Mouse (Mus musculus) heart, embryonic 11.5 days (tissue): Measurements from ENCODE around the gene Pak3. TPM values are rescaled to one million over a fixed set of nuclear protein-coding genes. Genes with fewer than 3 reads are reported as not detected.
"Not testable (repeated sequence)": the region's sequence is repeated elsewhere in the genome, so short reads cannot be mapped to it uniquely, and the experiment has no call there.

Experiments
- ATAC-seq: fragments of 200-750 bp; cut with Nextera tagmentation; replicated peaks from 2 replicates; pipeline ENCODE4 v1.8.0; 2017; ENCODE audit warnings: moderate library complexity; ENCODE audit not compliant: insufficient number of reproducible peaks, low FRiP score, low TSS enrichment
- H3K27ac ChIP-seq: fragments of 300-500 bp; sonication (generic); 2 replicates; pipeline ENCODE4 v1.5.1; 2014; ENCODE audit warnings: mild to moderate bottlenecking, low read depth, low read length
- H3K27me3 ChIP-seq: fragments of 300-500 bp; sonication (generic); 2 replicates; pipeline ENCODE4 v1.6.1; 2014; ENCODE audit warnings: mild to moderate bottlenecking, low read length, mixed read lengths; ENCODE audit not compliant: control insufficient read depth, insufficient read depth
- H3K36me3 ChIP-seq: fragments of 300-500 bp; sonication (generic); 2 replicates; pipeline ENCODE4 v1.6.1; 2014; ENCODE audit warnings: mild to moderate bottlenecking, low read length, moderate library complexity, mixed read lengths; ENCODE audit not compliant: control insufficient read depth, insufficient read depth
- H3K4me1 ChIP-seq: fragments of 300-500 bp; sonication (generic); 2 replicates; pipeline ENCODE4 v1.6.1; 2014; ENCODE audit warnings: low read length; ENCODE audit not compliant: control insufficient read depth, insufficient read depth
- H3K4me2 ChIP-seq: fragments of 300-500 bp; sonication (generic); 2 replicates; pipeline ENCODE4 v1.6.1; 2014; ENCODE audit warnings: mild to moderate bottlenecking, moderate library complexity
- H3K4me3 ChIP-seq: fragments of 300-500 bp; sonication (generic); 2 replicates; pipeline ENCODE4 v1.5.1; 2014; ENCODE audit warnings: low read depth, low read length
- H3K9ac ChIP-seq: fragments of 300-500 bp; sonication (generic); 2 replicates; pipeline ENCODE4 v1.6.1; 2014; ENCODE audit warnings: mild to moderate bottlenecking, low read depth, low read length, moderate library complexity
- H3K9me3 ChIP-seq: fragments of 300-500 bp; sonication (generic); replicated peaks from 2 replicates; pipeline ENCODE4 v1.6.1; 2016; ENCODE audit warnings: low read length; ENCODE audit not compliant: control insufficient read depth
- WGBS: fragments of 180-500 bp; shearing (Covaris S2); extraction: QIAGEN DNeasy Blood & Tissue Kit; methylation state at CpG from one replicate; pipeline ENCODE4 v1.1.7; 2014; ENCODE audit not compliant: insufficient replicate concordance; 5-methylcytosine and 5-hydroxymethylcytosine counted together
- polyA plus RNA-seq: library from polyadenylated mRNA; unstranded; fragments of >200 nt; fragmentation: Nextera tagmentation; extraction: Ambion mirVana; gene quantifications from 2 replicates; pipeline ENCODE4 v1.2.1, GENCODE M21; 2014

The Pak3 gene
- polyA plus RNA-seq = 6.5 and 7.6 TPM in 2 replicates

- Histone ChIP-seq H3K36me3 (no peaks in the 10 kb centered on the region), H3K4me3 (peak within 1 kb of the TSS; percentile 34), H3K9me3 (no peaks in the 10 kb centered on the region), H3K27ac (no peak within 1 kb of the TSS), H3K27me3 (peaks cover 8% of the 10 kb centered on the region; the same call in 1 of the 2 replicates), H3K4me1 (no peaks in the 10 kb centered on the region), H3K9ac (0 out of 2 replicates have a peak within 1 kb of the TSS, but pooled peaks have one; percentile 54), H3K4me2 (peak within 1 kb of the TSS; percentile 63)
- 13% methylated on average over 23 of the region's 23 CpGs for WGBS
- ATAC-seq = no peak
These were observed at the start of gene Pak3 for GRCm38 (mm10) chrX:143518168-143518901. Pak3 (plus strand) TSS chrX:143518591.

- H3K4me1 ChIP-seq = no peaks in the 10 kb centered on the region
- H3K27ac ChIP-seq = no peak overlapping the region
- ATAC-seq = peak; percentile 100
- H3K36me3 ChIP-seq = no peaks in the 10 kb centered on the region
- H3K27me3 ChIP-seq = no peaks in the 10 kb centered on the region
- WGBS = 64% methylated on average over 3 of the region's 3 CpGs
- no peak overlapping the region for H3K4me3 ChIP-seq
- H3K4me2 ChIP-seq = no peak overlapping the region
- no peak overlapping the region for H3K9ac ChIP-seq
- no peaks in the 10 kb centered on the region for H3K9me3 ChIP-seq
These were observed 35.5 kb upstream of the Pak3 start for GRCm38 (mm10) chrX:143482866-143483265.

- no peak overlapping the region for H3K27ac ChIP-seq
These were observed 17.2 kb upstream of the Pak3 start for GRCm38 (mm10) chrX:143501053-143501695.

GRCm38 (mm10) chrX:143501776-143502365, 16.5 kb upstream of the Pak3 start:
- Histone ChIP-seq H3K27ac (no peak overlapping the region), H3K4me3 (no peak overlapping the region), H3K27me3 (no peaks in the 10 kb centered on the region), H3K4me1 (no peaks in the 10 kb centered on the region), H3K4me2 (no peak overlapping the region), H3K36me3 (no peaks in the 10 kb centered on the region), H3K9ac (no peak overlapping the region), H3K9me3 (no peaks in the 10 kb centered on the region)
- ATAC-seq = no peak
- WGBS = 63% methylated on average over 5 of the region's 5 CpGs

More at GRCm38 (mm10) chrX:143501053-143501695, 17.2 kb upstream of the Pak3 start:
- Histone ChIP-seq H3K4me2 (no peak overlapping the region), H3K36me3 (no peaks in the 10 kb centered on the region), H3K9ac (no peak overlapping the region), H3K9me3 (no peaks in the 10 kb centered on the region), H3K4me1 (no peaks in the 10 kb centered on the region), H3K27me3 (no peaks in the 10 kb centered on the region), H3K4me3 (no peak overlapping the region)
- no peak for ATAC-seq
- 56% methylated on average over 4 of the region's 4 CpGs for WGBS

GRCm38 (mm10) chrX:143518917-143519316, 526 bp downstream of the Pak3 start:
- H3K36me3 ChIP-seq = no peaks in the 10 kb centered on the region
- no peak overlapping the region for H3K27ac ChIP-seq
- WGBS = 19% methylated on average over 7 of the region's 7 CpGs
- 0 out of 2 replicates have a peak overlapping the region, but pooled peaks have one; percentile 16 for H3K9ac ChIP-seq
- no peak for ATAC-seq
- H3K9me3 ChIP-seq = no peaks in the 10 kb centered on the region
- peak overlapping the region; percentile 34 for H3K4me3 ChIP-seq
- H3K27me3 ChIP-seq = peaks cover 8% of the 10 kb centered on the region; the same call in 1 of the 2 replicates
- no peaks in the 10 kb centered on the region for H3K4me1 ChIP-seq
- H3K4me2 ChIP-seq = peak overlapping the region; percentile 63

GRCm38 (mm10) chrX:143519454-143519853, 1.1 kb downstream of the Pak3 start:
- not testable (repeated sequence) for H3K4me3 ChIP-seq, H3K9ac ChIP-seq, H3K9me3 ChIP-seq, H3K36me3 ChIP-seq, ATAC-seq, H3K27me3 ChIP-seq, H3K27ac ChIP-seq, H3K4me1 ChIP-seq, H3K4me2 ChIP-seq
- 63% methylated on average over 5 of the region's 5 CpGs for WGBS

- H3K4me2 ChIP-seq = no peak overlapping the region
- H3K27ac ChIP-seq = no peak overlapping the region
- H3K4me1 ChIP-seq = no peaks in the 10 kb centered on the region
- peaks cover 8% of the 10 kb centered on the region; the same call in 1 of the 2 replicates for H3K27me3 ChIP-seq
- H3K9me3 ChIP-seq = no peaks in the 10 kb centered on the region
- no peak overlapping the region for H3K9ac ChIP-seq
- 50% methylated on average over 1 of the region's 1 CpGs for WGBS
- no peak for ATAC-seq
- H3K4me3 ChIP-seq = no peak overlapping the region
- H3K36me3 ChIP-seq = no peaks in the 10 kb centered on the region
These were observed 1.8 kb downstream of the Pak3 start for GRCm38 (mm10) chrX:143520195-143520594.

GRCm38 (mm10) chrX:143532331-143532730, 13.9 kb downstream of the Pak3 start:
- no peak overlapping the region for H3K27ac ChIP-seq
- no peaks in the 10 kb centered on the region for H3K36me3 ChIP-seq
- H3K9ac ChIP-seq = no peak overlapping the region
- no peak for ATAC-seq
- no peak overlapping the region for H3K4me2 ChIP-seq
- no peak overlapping the region for H3K4me3 ChIP-seq
- H3K27me3 ChIP-seq = no peaks in the 10 kb centered on the region
- WGBS = 76% methylated on average over 3 of the region's 3 CpGs
- H3K4me1 ChIP-seq = no peaks in the 10 kb centered on the region
- H3K9me3 ChIP-seq = no peaks in the 10 kb centered on the region
